Mouse (Mus musculus): ENCODE measurements at regions not wholly inside any gene's neighbourhood (a gene's known extent, or its start where the extent isn't known, plus 50 kb on each side); places are given as distances from the start of the nearest gene placed in this dataset.

GRCm38 (mm10) chr12:73479932-73480609 lies 66.1 kb downstream of the Tmem30b start:
- TF ChIP-seq CTCF (IDR thresholded peaks at IDR 0.05; ENCODE audit: low read depth): no peak
- TF ChIP-seq EP300 (IDR thresholded peaks at IDR 0.05; ENCODE audit: low read depth): no peak
